Mouse (Mus musculus): ENCODE data around the gene Adgrb3.

GRCm38 (mm10) chr1:25823961-25824360 lies 5.5 kb downstream of the Adgrb3 start:
- TF ChIP-seq CTCF (conservative IDR thresholded peaks at IDR 0.05; ENCODE audit: low read length) (no peak), POU5F1 (IDR thresholded peaks at IDR 0.05; ENCODE audit: borderline replicate concordance, low read length) (no peak)

All from E14TG2a.4 (cell line).